Mouse (Mus musculus) induced T-regulatory cell, adult 2 months (primary cell): ENCODE results near the gene Card11.

Source experiments
- DNase-seq: peaks from one replicate; pipeline ENCODE4 v3.0.0-alpha.2; 2012; ENCODE audit warnings: low read depth

Card11 gene

GRCm38 (mm10) chr5:140992093-140993070, 8.0 kb downstream of the Card11 start:
- peak; percentile 77 for DNase-seq

- DNase-seq = no peak
Measured at GRCm38 (mm10) chr5:140985311-140986050, 14.9 kb downstream of the Card11 start.

GRCm38 (mm10) chr5:140981370-140981805, 19.0 kb downstream of the Card11 start:
- peak; percentile 54 for DNase-seq

- DNase-seq = peak; percentile 35
Measured at GRCm38 (mm10) chr5:140980783-140981182, 19.6 kb downstream of the Card11 start.

- DNase-seq = no peak
Measured at GRCm38 (mm10) chr5:140980051-140980450, 20.3 kb downstream of the Card11 start.

- peak; percentile 55 for DNase-seq
Measured at GRCm38 (mm10) chr5:140962945-140963344, 37.4 kb downstream of the Card11 start.

- no peak for DNase-seq
Measured at GRCm38 (mm10) chr5:140960732-140961131, 39.6 kb downstream of the Card11 start.

- no peak for DNase-seq
Measured at GRCm38 (mm10) chr5:140959160-140959559, 41.2 kb downstream of the Card11 start.

GRCm38 (mm10) chr5:140957106-140957505, 43.3 kb downstream of the Card11 start:
- DNase-seq = peak; percentile 48

- no peak for DNase-seq
Measured at GRCm38 (mm10) chr5:140955666-140956065, 44.7 kb downstream of the Card11 start.

- peak; percentile 69 for DNase-seq
Measured at GRCm38 (mm10) chr5:140951801-140952200, 48.6 kb downstream of the Card11 start.

GRCm38 (mm10) chr5:140948009-140948408, 52.4 kb downstream of the Card11 start:
- peak; percentile 63 for DNase-seq

- no peak for DNase-seq
Measured at GRCm38 (mm10) chr5:140946034-140946433, 54.3 kb downstream of the Card11 start.

GRCm38 (mm10) chr5:140944382-140945125, 55.8 kb downstream of the Card11 start:
- peak; percentile 61 for DNase-seq

GRCm38 (mm10) chr5:140940923-140941491, 59.4 kb downstream of the Card11 start:
- DNase-seq = no peak

GRCm38 (mm10) chr5:140940257-140940922, 60.0 kb downstream of the Card11 start:
- no peak for DNase-seq

GRCm38 (mm10) chr5:140936816-140937215, 63.6 kb downstream of the Card11 start:
- DNase-seq = no peak

- DNase-seq = no peak
Measured at GRCm38 (mm10) chr5:140935848-140936247, 64.5 kb downstream of the Card11 start.

- DNase-seq = peak; percentile 35
Measured at GRCm38 (mm10) chr5:140934639-140935315, 65.6 kb downstream of the Card11 start.

GRCm38 (mm10) chr5:140931523-140932229, 68.7 kb downstream of the Card11 start:
- no peak for DNase-seq
